ENCODE assay signal across 10 mouse cellular contexts in the genomic region with DNA sequence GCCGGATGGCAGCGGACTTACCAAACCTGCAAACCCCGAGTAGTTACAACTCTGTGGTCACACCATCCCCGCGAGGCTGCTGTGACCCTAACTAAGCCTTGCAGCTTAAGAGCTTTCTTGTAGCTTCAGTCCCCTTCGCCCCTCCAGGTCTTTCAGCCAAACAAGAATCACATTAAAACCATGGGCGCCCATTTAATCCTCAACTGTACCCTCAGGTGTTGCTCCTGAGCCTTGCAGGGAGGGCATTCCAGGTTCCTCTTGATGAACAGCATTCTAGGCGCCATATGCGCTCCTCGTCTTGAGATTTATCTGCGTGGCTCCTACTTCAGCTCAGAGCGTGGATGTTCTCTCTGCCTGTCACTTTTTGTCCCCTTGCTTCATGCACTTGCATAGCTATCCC. TPM values are rescaled to one million over a fixed set of nuclear protein-coding genes. Genes with fewer than 3 reads are reported as not detected.
DNase-seq lines count a peak whose midpoint lies in the region; ATAC-seq and TF ChIP-seq lines count a peak whose summit lies in the region.
"Had no signal": no experiment of that assay in that cellular context is flagged by ENCODE, and none has a peak within 500 bp of the region (broad histone marks: within the 10 kb centered on the region; RNA-seq: fewer than 3 reads in every experiment).

No protein-coding gene starts in this region.

- TF ChIP-seq CTCF in small intestine, adult 2 months (IDR thresholded peaks at IDR 0.05; ENCODE audit: extremely low read depth, insufficient read length, insufficient replicate concordance, low read depth, low read length): no peak

- H3K4me2 ChIP-seq in lung, embryonic 16.5 days (ENCODE audit: low read depth, low read length): peak overlapping the region; percentile 72
- H3K4me2 ChIP-seq in embryonic facial prominence, embryonic 15.5 days (replicated peaks): peak overlapping the region; percentile 90
- peak overlapping the region; percentile 88 for H3K4me2 ChIP-seq in limb, embryonic 13.5 days (replicated peaks)

- no peak for TF ChIP-seq POLR2A in small intestine, adult 2 months (IDR thresholded peaks at IDR 0.05; ENCODE audit: low read depth, low read length)

- 0 out of 2 replicates have a peak, but pooled peaks cover 5% of the 10 kb centered on the region for H3K4me1 ChIP-seq in lung, embryonic 16.5 days (replicated peaks; ENCODE audit: control insufficient read depth, insufficient read depth, low read length)
- H3K4me1 ChIP-seq in embryonic facial prominence, embryonic 15.5 days: peaks cover 13% of the 10 kb centered on the region
- H3K4me1 ChIP-seq in limb, embryonic 13.5 days: peaks cover 16% of the 10 kb centered on the region
- H3K4me1 ChIP-seq in small intestine, adult 2 months (ENCODE audit: control insufficient read depth, insufficient read depth, insufficient read length, low read length): peaks cover 9% of the 10 kb centered on the region

- no peak for DNase-seq in lung, adult 18-20 months
- DNase-seq in gastrocnemius, adult 8-10 months (ENCODE audit: low spot score in 2 of 2): no peak
- no peak for DNase-seq in gastrocnemius, postnatal 36 days
- DNase-seq in thymus, postnatal 10 days (ENCODE audit: low spot score in 2 of 2): no peak

- WGBS in lung, embryonic 16.5 days: 6% methylated on average over 12 of the region's 12 CpGs
- 2% methylated on average over 12 of the region's 12 CpGs for WGBS in embryonic facial prominence, embryonic 15.5 days
- WGBS in limb, embryonic 13.5 days: 6% methylated on average over 12 of the region's 12 CpGs
- whole genome bisulfite sequencing in small intestine, adult 2 months: 13% methylated on average over 12 of the region's 12 CpGs

- ATAC-seq in lung, embryonic 16.5 days (ENCODE audit: low read depth): 0 out of 2 replicates have a peak, but pooled peaks have one; percentile 5
- ATAC-seq in embryonic facial prominence, embryonic 15.5 days (ENCODE audit: insufficient number of reproducible peaks, low FRiP score, low TSS enrichment, low read depth): no peak
- ATAC-seq in limb, embryonic 13.5 days (ENCODE audit: low FRiP score, low read depth): no peak

- intact Hi-C loops in gastrocnemius, postnatal 36 days (cut with DNase I): no loop called here

- H3K27ac ChIP-seq in lung, embryonic 16.5 days (ENCODE audit: low read length): no peak overlapping the region
- H3K27ac ChIP-seq in embryonic facial prominence, embryonic 15.5 days (replicated peaks): no peak overlapping the region
- no peak overlapping the region for H3K27ac ChIP-seq in limb, embryonic 13.5 days
- no peak overlapping the region for H3K27ac ChIP-seq in small intestine, adult 2 months (ENCODE audit: insufficient read depth, low read depth, low read length)

- peak overlapping the region; percentile 55 for H3K4me3 ChIP-seq in lung, embryonic 16.5 days (ENCODE audit: low read length)
- H3K4me3 ChIP-seq in embryonic facial prominence, embryonic 15.5 days (replicated peaks): peak overlapping the region; percentile 65
- H3K4me3 ChIP-seq in limb, embryonic 13.5 days: peak overlapping the region; percentile 65
- peak overlapping the region; percentile 76 for H3K4me3 ChIP-seq in small intestine, adult 2 months (ENCODE audit: low read depth, low read length)

- peaks cover 11% of the 10 kb centered on the region for H3K27me3 ChIP-seq in lung, embryonic 16.5 days (ENCODE audit: control insufficient read depth, insufficient read depth, low read depth, low read length)
- peaks cover 13% of the 10 kb centered on the region for H3K27me3 ChIP-seq in embryonic facial prominence, embryonic 15.5 days
- H3K27me3 ChIP-seq in limb, embryonic 13.5 days: peaks cover 37% of the 10 kb centered on the region
- peaks cover 23% of the 10 kb centered on the region for H3K27me3 ChIP-seq in small intestine, adult 2 months (ENCODE audit: control insufficient read depth, insufficient read depth, low read length)

- H3K9ac ChIP-seq in lung, embryonic 16.5 days (ENCODE audit: low read length): peak overlapping the region; percentile 58
- peak overlapping the region; percentile 31 for H3K9ac ChIP-seq in embryonic facial prominence, embryonic 15.5 days
- H3K9ac ChIP-seq in limb, embryonic 13.5 days: peak overlapping the region; percentile 70

- H3K9me3 ChIP-seq in lung, embryonic 16.5 days (ENCODE audit: control insufficient read depth, low read length): no peaks in the 10 kb centered on the region
- H3K9me3 ChIP-seq in embryonic facial prominence, embryonic 15.5 days (replicated peaks): no peaks in the 10 kb centered on the region
- H3K9me3 ChIP-seq in limb, embryonic 13.5 days: no peaks in the 10 kb centered on the region

- H3K36me3 ChIP-seq in lung, embryonic 16.5 days (ENCODE audit: control insufficient read depth, insufficient read depth, low read length): no peaks in the 10 kb centered on the region; the same call in 1 of the 2 replicates
- H3K36me3 ChIP-seq in embryonic facial prominence, embryonic 15.5 days: peaks cover 19% of the 10 kb centered on the region; the same call in 1 of the 2 replicates
- peaks cover 29% of the 10 kb centered on the region for H3K36me3 ChIP-seq in limb, embryonic 13.5 days
- H3K36me3 ChIP-seq in small intestine, adult 2 months (ENCODE audit: control insufficient read depth, insufficient read depth, low read length): no peaks in the 10 kb centered on the region

RNA-seq across cellular contexts. Expression of a gene that starts 1.3 kb away (rescaled TPM):
- 0.84 and 0.99 TPM in 2 replicates for polyA plus RNA-seq in lung, embryonic 16.5 days (2015; fragmentation: Nextera tagmentation; extraction: Ambion mirVana)
- polyA plus RNA-seq in embryonic facial prominence, embryonic 15.5 days (2015; fragmentation: Nextera tagmentation; extraction: Ambion mirVana): 0.49 and 1.1 TPM in 2 replicates
- 0.50 and 1.4 TPM in 2 replicates for polyA plus RNA-seq in limb, embryonic 13.5 days (2015; fragmentation: Nextera tagmentation; extraction: Ambion mirVana)
- polyA plus RNA-seq in small intestine, adult 2 months (2012; rRNA removed): not detected in 2 replicates
- total RNA-seq in gastrocnemius, adult 8-10 months (2022): not detected
- total RNA-seq in gastrocnemius, postnatal 36 days (2021): not detected

RNA-seq across cellular contexts. Expression of a gene that starts 15.1 kb away (rescaled TPM):
- polyA plus RNA-seq in lung, embryonic 16.5 days (2015; fragmentation: Nextera tagmentation; extraction: Ambion mirVana): 104 and 113 TPM in 2 replicates
- 108 and 114 TPM in 2 replicates for polyA plus RNA-seq in embryonic facial prominence, embryonic 15.5 days (2015; fragmentation: Nextera tagmentation; extraction: Ambion mirVana)
- polyA plus RNA-seq in limb, embryonic 13.5 days (2015; fragmentation: Nextera tagmentation; extraction: Ambion mirVana): 115 and 118 TPM in 2 replicates
- polyA plus RNA-seq in small intestine, adult 2 months (2012; rRNA removed): 16.8 and 25.6 TPM in 2 replicates
- total RNA-seq in gastrocnemius, adult 8-10 months (2022): 10 to 100 TPM; 37.0 to 44.9 (median 41.6) TPM
- 10 to 100 TPM; 36.1 to 39.0 TPM for total RNA-seq in gastrocnemius, postnatal 36 days (2021)

RNA-seq across cellular contexts. Expression of a gene that starts 16.4 kb away (rescaled TPM):
- polyA plus RNA-seq in lung, embryonic 16.5 days (2015; fragmentation: Nextera tagmentation; extraction: Ambion mirVana): 0.59 and 0.91 TPM in 2 replicates
- polyA plus RNA-seq in embryonic facial prominence, embryonic 15.5 days (2015; fragmentation: Nextera tagmentation; extraction: Ambion mirVana): 0.46 and 0.68 TPM in 2 replicates
- 0.45 TPM in 1 of 2 replicates, not detected in the other for polyA plus RNA-seq in limb, embryonic 13.5 days (2015; fragmentation: Nextera tagmentation; extraction: Ambion mirVana)
- polyA plus RNA-seq in small intestine, adult 2 months (2012; rRNA removed): 6.9 and 9.3 TPM in 2 replicates
- not detected for total RNA-seq in gastrocnemius, adult 8-10 months (2022)
- total RNA-seq in gastrocnemius, postnatal 36 days (2021): not detected

RNA-seq across cellular contexts. Expression of a gene that starts 19.6 kb away (rescaled TPM):
- polyA plus RNA-seq in lung, embryonic 16.5 days (2015; fragmentation: Nextera tagmentation; extraction: Ambion mirVana): not detected in 2 replicates
- polyA plus RNA-seq in embryonic facial prominence, embryonic 15.5 days (2015; fragmentation: Nextera tagmentation; extraction: Ambion mirVana): not detected in 2 replicates
- polyA plus RNA-seq in limb, embryonic 13.5 days (2015; fragmentation: Nextera tagmentation; extraction: Ambion mirVana): not detected in 2 replicates
- polyA plus RNA-seq in small intestine, adult 2 months (2012; rRNA removed): not detected in 2 replicates
- total RNA-seq in gastrocnemius, adult 8-10 months (2022): not detected
- total RNA-seq in gastrocnemius, postnatal 36 days (2021): not detected
- total RNA-seq: adrenal gland, adult 18-20 months had no signal
- polyA plus RNA-seq: large intestine, adult 2 months had no signal

RNA-seq across cellular contexts. Expression of a gene that starts 19.8 kb away (rescaled TPM):
- polyA plus RNA-seq in lung, embryonic 16.5 days (2015; fragmentation: Nextera tagmentation; extraction: Ambion mirVana): 1.5 and 1.7 TPM in 2 replicates
- 1.1 and 1.5 TPM in 2 replicates for polyA plus RNA-seq in embryonic facial prominence, embryonic 15.5 days (2015; fragmentation: Nextera tagmentation; extraction: Ambion mirVana)
- not detected in 2 replicates for polyA plus RNA-seq in limb, embryonic 13.5 days (2015; fragmentation: Nextera tagmentation; extraction: Ambion mirVana)
- polyA plus RNA-seq in small intestine, adult 2 months (2012; rRNA removed): not detected in 2 replicates
- not detected for total RNA-seq in gastrocnemius, adult 8-10 months (2022)
- total RNA-seq in gastrocnemius, postnatal 36 days (2021): not detected
- total RNA-seq: adrenal gland, adult 18-20 months had no signal
- polyA plus RNA-seq: large intestine, adult 2 months had no signal
